Mouse (Mus musculus): ENCODE results near the gene Trim80. TPM values are rescaled to one million over a fixed set of nuclear protein-coding genes. Genes with fewer than 3 reads are reported as not detected.
"Not testable (repeated sequence)": the region's sequence is repeated elsewhere in the genome, so short reads cannot be mapped to it uniquely, and the experiment has no call there.

Gene Trim80
- total RNA-seq, 2 experiments from 2014 or later: not detected

DNA sequence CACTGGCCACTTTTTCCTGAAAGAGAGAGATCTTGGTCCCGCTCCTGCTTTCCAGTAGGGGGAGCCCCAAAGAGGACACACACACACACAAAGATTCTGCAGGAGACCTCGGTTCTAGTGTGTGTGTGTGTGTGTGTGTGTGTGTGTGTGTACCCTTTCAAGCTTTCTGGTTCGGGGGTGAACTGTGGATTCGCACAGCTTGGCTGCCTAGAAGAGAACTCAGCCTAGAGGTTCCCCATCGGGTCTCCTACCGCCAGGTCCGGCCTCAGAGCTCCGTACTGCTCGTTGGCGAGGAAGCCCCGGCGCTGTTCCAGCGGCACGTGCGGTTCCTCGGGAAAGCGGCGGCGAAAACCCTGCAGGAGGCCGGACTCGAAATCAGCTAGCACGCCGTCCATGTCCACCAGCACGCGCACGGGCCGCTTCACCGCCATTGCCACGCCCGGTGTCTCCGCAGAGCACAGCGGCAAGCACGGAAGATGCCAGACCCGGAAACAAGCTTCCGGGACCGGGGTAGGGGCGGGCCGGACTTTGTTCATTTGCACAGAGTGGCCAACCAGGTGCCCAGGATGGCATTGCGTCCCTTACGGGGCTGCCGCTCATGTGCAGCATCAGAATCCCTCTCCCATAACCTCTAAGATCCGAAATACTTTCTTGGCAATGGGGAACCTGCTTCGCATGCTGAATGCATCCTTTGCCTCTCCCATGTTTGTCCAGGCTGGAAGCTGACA is 51.2 kb downstream of the Trim80 start, which contains the start of gene Nt5c:
Gene Nt5c, minus strand, starts transcription at position 507 of the 728 bp plus-strand sequence.
- peak; percentile 72 to 84 for DNase-seq (ENCODE audit: low spot score in 2 of 2)

- no peak for DNase-seq (ENCODE audit: low spot score in 2 of 2)
Measured at GRCm38 (mm10) chr11:115492387-115492786, 52.0 kb downstream of the Trim80 start.

GRCm38 (mm10) chr11:115496559-115496958 is 56.2 kb downstream of the Trim80 start:
- DNase-seq (ENCODE audit: low spot score in 2 of 2): not testable (repeated sequence)

Small RNA genes within 50 kb of the gene (microRNA-seq; reads per million reads assigned to microRNA genes)
- 0 reads per million in 2 experiments for gene Mir3968

Other genes with a start within 250 kb of the Trim80 start
- 10 to 100 TPM; 33.8 to 35.7 TPM for gene Grin2c, start 173.3 kb upstream of the Trim80 start, total RNA-seq (2021)
- 10 to 100 TPM; 13.1 to 18.1 TPM for gene Fdxr, start 163.5 kb upstream of the Trim80 start, total RNA-seq (2021)
- 10 to 100 TPM; 14.6 to 15.5 TPM for gene Fads6, start 142.9 kb upstream of the Trim80 start, total RNA-seq (2021)
- 1 to 10 TPM in 1 of 2 experiments, under 1 TPM in 1; 0.74 to 2.1 TPM for gene Otop2, start 133.4 kb upstream of the Trim80 start, total RNA-seq (2021)
- gene Ush1g, start 118.5 kb upstream of the Trim80 start, total RNA-seq (2021): under 1 TPM; 0.26 to 0.52 TPM
- gene Otop3, start 105.8 kb upstream of the Trim80 start, total RNA-seq (2021): under 1 TPM in 1 of 2 experiments, not detected in 1; 0.14 TPM
- gene Hid1, start 72.8 kb upstream of the Trim80 start, total RNA-seq (2021): 100 to 1,000 TPM; 111 to 114 TPM
- 10 to 100 TPM; 26.8 to 29.3 TPM for gene Cdr2l, start 58.6 kb upstream of the Trim80 start, total RNA-seq (2021)
- 100 to 1,000 TPM; 111 to 122 TPM for gene Mrpl58, start 36.8 kb upstream of the Trim80 start, total RNA-seq (2021)
- gene Atp5h, start 20.6 kb upstream of the Trim80 start, total RNA-seq (2021): 100 to 1,000 TPM; 453 to 457 TPM
- 10 to 100 TPM; 82.5 to 85.6 TPM for gene Kctd2, start 20.4 kb upstream of the Trim80 start, total RNA-seq (2021)
- gene Slc16a5, start 21.9 kb downstream of the Trim80 start, total RNA-seq (2021): not detected
- gene Armc7, start 35.1 kb downstream of the Trim80 start, total RNA-seq (2021): 10 to 100 TPM; 15.0 to 15.4 TPM
- gene Nt5c, start 51.3 kb downstream of the Trim80 start, total RNA-seq (2021): 10 to 100 TPM; 62.2 to 63.3 TPM
- gene Jpt1, start 73.8 kb downstream of the Trim80 start, total RNA-seq (2021): 100 to 1,000 TPM; 157 TPM
- gene Sumo2, start 95.7 kb downstream of the Trim80 start, total RNA-seq (2021): 100 to 1,000 TPM; 272 to 305 TPM
- gene Nup85, start 123.9 kb downstream of the Trim80 start, total RNA-seq (2021): 10 to 100 TPM; 44.2 to 49.3 TPM
- 10 to 100 TPM; 52.8 to 54.1 TPM for gene Mrps7, start 163.4 kb downstream of the Trim80 start, total RNA-seq (2021)
- gene Gga3, start 163.5 kb downstream of the Trim80 start, total RNA-seq (2021): 10 to 100 TPM; 81.4 to 84.1 TPM
- gene Mif4gd, start 172.4 kb downstream of the Trim80 start, total RNA-seq (2021): 10 to 100 TPM; 15.4 to 16.1 TPM
- gene Slc25a19, start 187.8 kb downstream of the Trim80 start, total RNA-seq (2021): 10 to 100 TPM; 55.2 to 60.6 TPM